Mouse (Mus musculus) bone marrow macrophage, adult 2 months (primary cell): ENCODE measurements around the gene Trp53rka.

ENCODE experiments used
- CTCF ChIP-seq: IDR thresholded peaks from 2 replicates; pipeline ENCODE4 v1.5.1; 2012; ENCODE audit warnings: low read depth, mild to moderate bottlenecking, low read length, moderate library complexity
- POLR2A ChIP-seq: IDR thresholded peaks from 2 replicates; pipeline ENCODE4 v1.6.1; 2012; ENCODE audit warnings: mild to moderate bottlenecking, low read depth, low read length, borderline replicate concordance

DNA sequence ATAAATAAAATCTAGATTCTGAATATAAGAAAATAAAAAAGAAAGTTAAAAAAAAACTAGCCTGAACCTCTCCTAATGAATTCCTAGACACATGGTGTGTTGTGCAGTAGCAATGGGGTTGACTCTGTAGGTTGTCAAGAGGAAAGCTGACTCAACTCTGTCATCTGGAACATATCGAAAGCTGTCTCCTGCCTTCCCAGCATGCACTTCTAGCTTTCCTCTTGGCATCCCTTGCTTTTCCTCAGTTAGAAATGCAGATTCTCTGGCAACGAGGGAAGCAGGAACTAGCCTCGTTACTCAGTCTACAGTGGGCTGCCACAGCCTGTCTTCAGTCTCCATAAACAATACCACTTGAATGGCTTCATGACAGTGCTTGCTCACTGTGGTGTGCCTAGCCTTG lies 7.3 kb downstream of the Trp53rka start:
- TF ChIP-seq CTCF (no peak), POLR2A (no peak)
